Mouse (Mus musculus) hindbrain, postnatal 0 days (tissue): Measurements from ENCODE around the gene Sdhaf3. TPM values are rescaled to one million over a fixed set of nuclear protein-coding genes. Genes with fewer than 3 reads are reported as not detected.

Source experiments
- ATAC-seq: fragments of 200-750 bp; cut with Nextera tagmentation; 2 replicates; pipeline ENCODE4 v1.8.0; 2017; ENCODE audit warnings: mild to moderate bottlenecking, moderate TSS enrichment, moderate library complexity
- DNase-seq: peaks from one replicate; pipeline ENCODE4 v3.0.0-alpha.2; 2015; ENCODE audit warnings: low spot score
- H3K27ac ChIP-seq: fragments of 300-500 bp; sonication (generic); 2 replicates; pipeline ENCODE4 v1.5.1; 2014; ENCODE audit warnings: mild to moderate bottlenecking
- H3K27me3 ChIP-seq: fragments of 300-500 bp; sonication (generic); 2 replicates; pipeline ENCODE4 v1.6.1; 2014; ENCODE audit warnings: low read length, mixed read lengths; ENCODE audit not compliant: insufficient read depth
- H3K36me3 ChIP-seq: fragments of 300-500 bp; sonication (generic); 2 replicates; pipeline ENCODE4 v1.6.1; 2014; ENCODE audit warnings: low read length, mixed read lengths; ENCODE audit not compliant: insufficient read depth
- H3K4me1 ChIP-seq: fragments of 300-500 bp; sonication (generic); 2 replicates; pipeline ENCODE4 v1.6.1; 2014; ENCODE audit warnings: antibody characterized with exemption, low read length, mixed read lengths; ENCODE audit not compliant: insufficient read depth
- H3K4me2 ChIP-seq: fragments of 300-500 bp; sonication (generic); 2 replicates; pipeline ENCODE4 v1.6.1; 2014; ENCODE audit warnings: low read depth, mild to moderate bottlenecking, low read length, moderate library complexity, mixed read lengths
- H3K4me3 ChIP-seq: fragments of 300-500 bp; sonication (generic); 2 replicates; pipeline ENCODE4 v1.5.1; 2014; ENCODE audit warnings: low read length
- H3K9ac ChIP-seq: fragments of 300-500 bp; sonication (generic); replicated peaks from 2 replicates; pipeline ENCODE4 v1.6.1; 2014; ENCODE audit warnings: mild to moderate bottlenecking, low read length, moderate library complexity, mixed read lengths
- H3K9me3 ChIP-seq: fragments of 300-500 bp; sonication (generic); 2 replicates; pipeline ENCODE4 v1.6.1; 2016; ENCODE audit warnings: low read length, mixed read lengths
- CTCF ChIP-seq: IDR thresholded peaks from 2 replicates; pipeline ENCODE4 v1.5.1; 2016; ENCODE audit warnings: antibody characterized with exemption, control low read depth, low read depth
- WGBS: fragments of 180-500 bp; shearing (Covaris S2); extraction: QIAGEN DNeasy Blood & Tissue Kit; methylation state at CpG from one replicate; pipeline ENCODE4 v1.1.7; 2014; 5-methylcytosine and 5-hydroxymethylcytosine counted together
- polyA plus RNA-seq: library from polyadenylated mRNA; unstranded; fragments of >200 nt; fragmentation: Nextera tagmentation; extraction: Ambion mirVana; gene quantifications from 2 replicates; pipeline ENCODE4 v1.2.1, GENCODE M21; 2015
- total RNA-seq: library from RNA; depleted of rRNA; stranded (reverse); fragments of >200 nt; gene quantifications from 2 replicates; pipeline ENCODE4 v1.2.3, GENCODE M21; 2014

The Sdhaf3 gene
- total and polyA plus RNA-seq, 2 experiments from 2014 or later = 4.6 to 5.7 TPM

- WGBS = 96% methylated on average over 1 of the region's 1 CpGs
- no peaks in the 10 kb centered on the region for H3K4me1 ChIP-seq
- no peak overlapping the region for H3K9ac ChIP-seq
- H3K4me2 ChIP-seq = no peak overlapping the region
- DNase-seq (no peak), ATAC-seq (no peak)
- no peak overlapping the region for H3K27ac ChIP-seq
- H3K4me3 ChIP-seq = no peak overlapping the region
- no peak for TF ChIP-seq CTCF
- no peaks in the 10 kb centered on the region for H3K27me3 ChIP-seq
- no peaks in the 10 kb centered on the region for H3K36me3 ChIP-seq
- H3K9me3 ChIP-seq = no peaks in the 10 kb centered on the region
Measured at GRCm38 (mm10) chr6:7041912-7042311, 86.1 kb downstream of the Sdhaf3 start.

- no peak for DNase-seq
- H3K4me2 ChIP-seq = no peak overlapping the region
- H3K36me3 ChIP-seq = no peaks in the 10 kb centered on the region
- no peaks in the 10 kb centered on the region for H3K27me3 ChIP-seq
- H3K27ac ChIP-seq = no peak overlapping the region
- H3K9ac ChIP-seq = no peak overlapping the region
- TF ChIP-seq CTCF = no peak
- H3K4me1 ChIP-seq = no peaks in the 10 kb centered on the region
- no peaks in the 10 kb centered on the region for H3K9me3 ChIP-seq
- ATAC-seq = peak; percentile 45; the same call in 1 of the 2 replicates
- 76% methylated on average over 3 of the region's 3 CpGs for WGBS
- H3K4me3 ChIP-seq = no peak overlapping the region
Measured at GRCm38 (mm10) chr6:7062819-7063218, 107.0 kb downstream of the Sdhaf3 start.

GRCm38 (mm10) chr6:7068782-7069181 is 113.0 kb downstream of the Sdhaf3 start:
- DNase-seq = no peak
- Histone ChIP-seq H3K4me3 (no peak overlapping the region), H3K9me3 (no peaks in the 10 kb centered on the region), H3K27me3 (no peaks in the 10 kb centered on the region), H3K36me3 (no peaks in the 10 kb centered on the region), H3K9ac (no peak overlapping the region), H3K4me1 (no peaks in the 10 kb centered on the region), H3K27ac (no peak overlapping the region), H3K4me2 (no peak overlapping the region)
- WGBS = 26% methylated on average over 3 of the region's 3 CpGs
- ATAC-seq = no peak
- no peak for TF ChIP-seq CTCF

- H3K27ac ChIP-seq = no peak overlapping the region
- no peak overlapping the region for H3K9ac ChIP-seq
- H3K27me3 ChIP-seq = no peaks in the 10 kb centered on the region
- ATAC-seq (no peak), DNase-seq (no peak)
- H3K4me1 ChIP-seq = no peaks in the 10 kb centered on the region
- H3K9me3 ChIP-seq = no peaks in the 10 kb centered on the region
- TF ChIP-seq CTCF = no peak
- 29% methylated on average over 2 of the region's 2 CpGs for WGBS
- H3K36me3 ChIP-seq = no peaks in the 10 kb centered on the region
- H3K4me2 ChIP-seq = no peak overlapping the region
- H3K4me3 ChIP-seq = no peak overlapping the region
Measured at GRCm38 (mm10) chr6:7069463-7069862, 113.7 kb downstream of the Sdhaf3 start.

- no peak overlapping the region for H3K4me2 ChIP-seq
- H3K9me3 ChIP-seq = no peaks in the 10 kb centered on the region
- H3K4me3 ChIP-seq = no peak overlapping the region
- ATAC-seq = no peak; the same call in 1 of the 2 replicates
- no peaks in the 10 kb centered on the region for H3K36me3 ChIP-seq
- no peaks in the 10 kb centered on the region for H3K27me3 ChIP-seq
- no peak for DNase-seq
- 55% methylated on average over 3 of the region's 3 CpGs for WGBS
- H3K9ac ChIP-seq = no peak overlapping the region
- no peaks in the 10 kb centered on the region for H3K4me1 ChIP-seq
- no peak overlapping the region for H3K27ac ChIP-seq
- TF ChIP-seq CTCF = no peak
Measured at GRCm38 (mm10) chr6:7082054-7082453, 126.2 kb downstream of the Sdhaf3 start.

GRCm38 (mm10) chr6:7082467-7083259 is 126.9 kb downstream of the Sdhaf3 start:
- H3K4me2 ChIP-seq = no peak overlapping the region
- no peak overlapping the region for H3K27ac ChIP-seq
- no peaks in the 10 kb centered on the region for H3K27me3 ChIP-seq
- peak; percentile 6 for DNase-seq
- H3K9ac ChIP-seq = no peak overlapping the region
- H3K4me1 ChIP-seq = no peaks in the 10 kb centered on the region
- ATAC-seq = peak; percentile 76; the same call in 1 of the 2 replicates
- no peak for TF ChIP-seq CTCF
- no peaks in the 10 kb centered on the region for H3K36me3 ChIP-seq
- 54% methylated on average over 5 of the region's 5 CpGs for WGBS
- H3K9me3 ChIP-seq = no peaks in the 10 kb centered on the region
- no peak overlapping the region for H3K4me3 ChIP-seq

GRCm38 (mm10) chr6:7083661-7084060 is 127.9 kb downstream of the Sdhaf3 start:
- H3K36me3 ChIP-seq = no peaks in the 10 kb centered on the region
- no peak overlapping the region for H3K9ac ChIP-seq
- no peaks in the 10 kb centered on the region for H3K4me1 ChIP-seq
- 86% methylated on average over 4 of the region's 4 CpGs for WGBS
- no peaks in the 10 kb centered on the region for H3K9me3 ChIP-seq
- no peak overlapping the region for H3K4me2 ChIP-seq
- no peak overlapping the region for H3K27ac ChIP-seq
- no peak for TF ChIP-seq CTCF
- no peaks in the 10 kb centered on the region for H3K27me3 ChIP-seq
- ATAC-seq = no peak
- no peak overlapping the region for H3K4me3 ChIP-seq
- DNase-seq = no peak
